Mouse (Mus musculus): Measurements from ENCODE around the gene Ndufaf8. TPM values are rescaled to one million over a fixed set of nuclear protein-coding genes. Genes with fewer than 3 reads are reported as not detected.

Ndufaf8 gene
- 57.5 and 61.4 TPM in 2 replicates for polyA plus RNA-seq (2014; fragmentation: Nextera tagmentation; extraction: Ambion mirVana)

DNA sequence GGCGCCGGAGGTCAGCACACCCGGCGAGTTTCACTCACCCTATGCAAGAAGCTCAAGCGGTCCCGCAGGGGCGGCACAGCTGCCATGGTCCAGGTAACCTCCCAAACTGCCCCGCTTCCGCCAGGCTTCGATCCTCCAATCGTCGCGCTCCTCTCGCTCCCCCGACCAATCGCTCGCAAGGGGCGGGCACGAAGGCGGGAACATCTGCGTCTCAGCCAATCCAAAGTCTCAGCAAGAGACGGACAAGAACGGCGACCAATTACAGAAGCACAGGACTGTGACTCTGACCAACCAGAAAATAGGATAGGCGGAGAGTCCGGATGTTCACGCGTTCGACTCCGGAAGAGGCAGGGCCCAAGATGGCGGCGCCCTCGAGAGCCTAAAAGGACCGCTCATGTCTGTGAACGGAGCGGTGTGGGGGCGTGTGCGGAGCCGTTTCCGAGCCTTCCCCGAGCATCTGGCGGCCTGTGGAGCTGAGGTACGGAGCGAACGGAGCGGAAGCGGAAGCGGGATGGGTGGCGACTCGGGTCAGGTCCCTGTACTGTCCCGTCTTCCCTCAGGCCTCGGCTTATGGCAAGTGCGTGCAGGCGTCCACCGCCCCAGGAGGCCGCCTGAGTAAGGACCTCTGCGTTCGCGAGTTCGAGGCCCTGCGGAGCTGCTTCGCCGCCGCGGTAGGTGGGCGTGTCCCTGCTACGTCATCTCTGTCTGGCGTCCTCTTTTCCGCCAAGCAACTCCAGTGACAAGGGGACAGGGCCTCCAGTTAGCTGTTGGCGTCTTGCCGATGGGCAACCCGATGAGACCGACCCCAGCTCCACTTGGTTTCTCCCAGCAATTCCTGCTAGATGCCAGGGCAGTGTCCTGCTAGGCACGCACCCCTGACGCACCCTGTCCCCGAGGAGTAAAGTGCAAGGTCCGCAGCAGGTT is at the start of gene Ndufaf8, which contains the start of gene Tepsin:
Ndufaf8 (plus strand) TSS at position 341 of the 924 bp plus-strand sequence.
Tepsin (minus strand) TSS at position 144 of the 924 bp plus-strand sequence.
- under 1% methylated on average over 77 of the region's 77 CpGs for WGBS
- H3K36me3 ChIP-seq (replicated peaks; ENCODE audit: control insufficient read depth, insufficient read depth, low read depth, low read length) = peaks cover 2% of the 10 kb centered on the region; the same call in 1 of the 2 replicates
- peak within 1 kb of the TSS; percentile 85 for H3K27ac ChIP-seq (replicated peaks; ENCODE audit: low read depth, low read length)
- H3K4me3 ChIP-seq (ENCODE audit: low read depth, low read length) = peak within 1 kb of the TSS; percentile 63
- H3K4me1 ChIP-seq (ENCODE audit: control insufficient read depth, insufficient read depth, low read length) = peaks cover 7% of the 10 kb centered on the region
- ATAC-seq (replicated peaks; ENCODE audit: insufficient number of reproducible peaks, low FRiP score, low TSS enrichment, low read depth) (peak; percentile 95), DNase-seq (ENCODE audit: low spot score) (peak; percentile 97)
- H3K9me3 ChIP-seq (replicated peaks; ENCODE audit: control insufficient read depth, low read length) = no peaks in the 10 kb centered on the region
- H3K9ac ChIP-seq (replicated peaks; ENCODE audit: low read length) = peak within 1 kb of the TSS; percentile 82
- peak within 1 kb of the TSS; percentile 82 for H3K4me2 ChIP-seq (ENCODE audit: low read depth, low read length)
- no peaks in the 10 kb centered on the region for H3K27me3 ChIP-seq (ENCODE audit: control insufficient read depth, insufficient read depth, low read length)

DNA sequence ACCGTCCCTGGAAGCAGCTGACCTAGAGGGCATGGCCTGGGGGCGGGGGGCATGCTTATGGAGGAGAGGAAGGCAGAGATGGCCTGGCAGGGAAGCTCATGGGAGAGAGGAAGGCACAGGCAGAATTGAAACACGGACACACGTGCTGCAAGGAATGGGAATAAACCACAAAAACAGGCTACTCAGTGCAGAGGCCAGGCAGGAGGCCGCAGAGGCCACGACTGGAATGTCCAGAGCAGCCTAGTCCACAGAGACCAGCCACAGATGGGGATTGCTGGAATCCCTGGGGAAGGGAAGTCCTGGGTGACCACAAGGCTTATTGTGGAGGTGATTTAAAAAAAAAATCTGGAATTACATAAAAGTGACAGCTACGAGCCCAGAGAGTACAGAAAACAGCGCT is 49.7 kb upstream of the Ndufaf8 start:
- H3K36me3 ChIP-seq (replicated peaks; ENCODE audit: control insufficient read depth, insufficient read depth, low read depth, low read length) = no peaks in the 10 kb centered on the region
- no peak for ATAC-seq (replicated peaks; ENCODE audit: insufficient number of reproducible peaks, low FRiP score, low TSS enrichment, low read depth)

DNA sequence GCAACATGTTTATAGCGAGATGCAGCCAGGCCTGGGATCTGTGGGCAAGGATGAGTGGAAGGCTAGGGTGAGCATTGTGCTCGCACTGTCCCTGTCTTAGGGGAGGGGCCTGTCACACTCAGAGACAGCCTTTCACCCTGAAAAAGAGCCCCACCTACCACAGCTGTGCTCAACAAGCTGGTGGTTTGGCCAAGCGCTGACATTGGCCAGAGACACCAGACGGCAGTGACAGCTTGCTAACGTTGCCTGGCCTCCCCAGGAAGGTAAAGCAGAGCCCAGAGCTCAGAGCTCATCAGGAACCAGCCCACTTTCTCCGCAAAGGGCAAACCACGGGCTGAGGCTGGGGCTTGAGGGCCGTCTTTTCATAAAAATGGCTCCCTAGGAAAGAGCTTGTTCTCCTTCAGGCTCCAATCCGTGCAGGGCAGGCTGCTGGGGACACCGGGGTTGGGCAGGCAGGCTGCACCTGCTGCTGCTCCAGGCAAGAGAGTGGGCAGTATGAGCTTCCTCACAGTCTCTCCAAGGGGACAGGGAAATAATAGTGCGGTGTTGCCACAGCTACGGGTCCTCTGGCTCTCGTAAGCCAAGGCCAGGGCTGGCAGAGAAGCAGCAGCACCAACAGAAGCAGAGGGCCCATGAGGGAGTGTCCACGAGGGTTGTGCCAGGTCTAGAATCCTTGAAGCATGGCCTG is 47.5 kb upstream of the Ndufaf8 start:
- H3K4me3 ChIP-seq (ENCODE audit: low read depth, low read length) = no peak overlapping the region
- H3K4me1 ChIP-seq (ENCODE audit: control insufficient read depth, insufficient read depth, low read length) = peaks cover 5% of the 10 kb centered on the region; the same call in 1 of the 2 replicates
- H3K4me2 ChIP-seq (ENCODE audit: low read depth, low read length) = no peak overlapping the region
- no peak overlapping the region for H3K27ac ChIP-seq (replicated peaks; ENCODE audit: low read depth, low read length)
- H3K9me3 ChIP-seq (replicated peaks; ENCODE audit: control insufficient read depth, low read length) = no peaks in the 10 kb centered on the region
- no peaks in the 10 kb centered on the region for H3K36me3 ChIP-seq (replicated peaks; ENCODE audit: control insufficient read depth, insufficient read depth, low read depth, low read length)
- H3K9ac ChIP-seq (replicated peaks; ENCODE audit: low read length) = no peak overlapping the region
- H3K27me3 ChIP-seq (ENCODE audit: control insufficient read depth, insufficient read depth, low read length) = peaks cover 16% of the 10 kb centered on the region
- ATAC-seq (replicated peaks; ENCODE audit: insufficient number of reproducible peaks, low FRiP score, low TSS enrichment, low read depth) = no peak
- no peak for DNase-seq (ENCODE audit: low spot score)
- 49% methylated on average over 14 of the region's 14 CpGs for WGBS

More for the DNA sequence above, 49.7 kb upstream of the Ndufaf8 start:
- Histone ChIP-seq H3K4me1 (ENCODE audit: control insufficient read depth, insufficient read depth, low read length) (peaks cover 10% of the 10 kb centered on the region; the same call in 1 of the 2 replicates), H3K4me3 (ENCODE audit: low read depth, low read length) (no peak overlapping the region), H3K9ac (replicated peaks; ENCODE audit: low read length) (no peak overlapping the region), H3K9me3 (replicated peaks; ENCODE audit: control insufficient read depth, low read length) (no peaks in the 10 kb centered on the region), H3K27me3 (ENCODE audit: control insufficient read depth, insufficient read depth, low read length) (peaks cover 19% of the 10 kb centered on the region), H3K27ac (replicated peaks; ENCODE audit: low read depth, low read length) (no peak overlapping the region), H3K4me2 (ENCODE audit: low read depth, low read length) (no peak overlapping the region)
- no peak for DNase-seq (ENCODE audit: low spot score)
- WGBS = 71% methylated on average over 8 of the region's 8 CpGs

DNA sequence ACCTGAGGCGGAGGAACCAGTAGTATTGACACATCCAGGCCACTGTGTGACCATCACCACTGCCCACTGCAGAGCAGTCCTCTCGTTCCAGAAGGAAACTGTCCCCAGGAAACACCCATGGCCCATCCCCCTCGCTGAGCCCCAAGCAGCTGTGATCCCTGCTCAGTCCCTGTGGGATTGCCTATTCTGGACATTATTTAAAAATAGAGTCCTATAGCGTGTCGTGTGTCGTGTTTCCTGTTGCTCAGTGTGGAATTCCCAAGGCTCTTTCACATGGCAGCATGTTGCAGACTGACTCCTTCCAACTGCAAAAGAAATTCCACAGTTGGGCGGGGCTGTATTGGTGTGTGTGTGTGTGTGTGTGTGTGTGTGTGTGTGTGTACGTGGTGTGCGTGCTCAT is 46.5 kb upstream of the Ndufaf8 start:
- DNase-seq (ENCODE audit: low spot score) (no peak), ATAC-seq (replicated peaks; ENCODE audit: insufficient number of reproducible peaks, low FRiP score, low TSS enrichment, low read depth) (no peak)
- no peak overlapping the region for H3K4me3 ChIP-seq (ENCODE audit: low read depth, low read length)
- 0 out of 2 replicates have a peak, but pooled peaks cover 2% of the 10 kb centered on the region for H3K4me1 ChIP-seq (ENCODE audit: control insufficient read depth, insufficient read depth, low read length)
- H3K9ac ChIP-seq (replicated peaks; ENCODE audit: low read length) = no peak overlapping the region
- H3K27me3 ChIP-seq (ENCODE audit: control insufficient read depth, insufficient read depth, low read length) = peaks cover 12% of the 10 kb centered on the region
- no peaks in the 10 kb centered on the region for H3K9me3 ChIP-seq (replicated peaks; ENCODE audit: control insufficient read depth, low read length)
- H3K36me3 ChIP-seq (replicated peaks; ENCODE audit: control insufficient read depth, insufficient read depth, low read depth, low read length) = no peaks in the 10 kb centered on the region
- H3K27ac ChIP-seq (replicated peaks; ENCODE audit: low read depth, low read length) = no peak overlapping the region
- WGBS = 72% methylated on average over 9 of the region's 9 CpGs
- no peak overlapping the region for H3K4me2 ChIP-seq (ENCODE audit: low read depth, low read length)

DNA sequence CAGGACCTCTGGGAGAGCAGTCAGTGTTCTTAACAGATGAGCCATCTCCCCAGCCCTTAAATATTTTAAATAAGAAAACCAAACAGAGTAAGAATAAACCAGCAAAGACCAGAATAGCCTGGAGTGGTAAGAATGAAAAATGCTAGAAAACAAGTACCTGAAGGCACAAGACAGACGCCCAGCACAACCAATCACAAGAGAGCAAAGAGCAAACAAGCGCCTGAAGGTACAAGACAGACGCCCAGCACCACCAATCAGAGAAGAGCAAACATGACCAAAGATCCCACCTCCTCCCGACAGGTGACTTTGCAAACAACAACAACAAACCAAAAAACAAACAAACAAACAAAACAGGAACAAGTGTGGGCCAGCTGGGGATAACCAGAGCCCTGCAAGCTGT is 44.9 kb upstream of the Ndufaf8 start:
- H3K4me3 ChIP-seq (ENCODE audit: low read depth, low read length) = no peak overlapping the region
- no peaks in the 10 kb centered on the region for H3K36me3 ChIP-seq (replicated peaks; ENCODE audit: control insufficient read depth, insufficient read depth, low read depth, low read length)
- H3K27me3 ChIP-seq (ENCODE audit: control insufficient read depth, insufficient read depth, low read length) = no peaks in the 10 kb centered on the region
- ATAC-seq (replicated peaks; ENCODE audit: insufficient number of reproducible peaks, low FRiP score, low TSS enrichment, low read depth) (no peak), DNase-seq (ENCODE audit: low spot score) (no peak)
- H3K4me2 ChIP-seq (ENCODE audit: low read depth, low read length) = no peak overlapping the region
- no peak overlapping the region for H3K9ac ChIP-seq (replicated peaks; ENCODE audit: low read length)
- WGBS = 78% methylated on average over 4 of the region's 4 CpGs
- no peak overlapping the region for H3K27ac ChIP-seq (replicated peaks; ENCODE audit: low read depth, low read length)
- 0 out of 2 replicates have a peak, but pooled peaks cover 2% of the 10 kb centered on the region for H3K4me1 ChIP-seq (ENCODE audit: control insufficient read depth, insufficient read depth, low read length)
- no peaks in the 10 kb centered on the region for H3K9me3 ChIP-seq (replicated peaks; ENCODE audit: control insufficient read depth, low read length)

DNA sequence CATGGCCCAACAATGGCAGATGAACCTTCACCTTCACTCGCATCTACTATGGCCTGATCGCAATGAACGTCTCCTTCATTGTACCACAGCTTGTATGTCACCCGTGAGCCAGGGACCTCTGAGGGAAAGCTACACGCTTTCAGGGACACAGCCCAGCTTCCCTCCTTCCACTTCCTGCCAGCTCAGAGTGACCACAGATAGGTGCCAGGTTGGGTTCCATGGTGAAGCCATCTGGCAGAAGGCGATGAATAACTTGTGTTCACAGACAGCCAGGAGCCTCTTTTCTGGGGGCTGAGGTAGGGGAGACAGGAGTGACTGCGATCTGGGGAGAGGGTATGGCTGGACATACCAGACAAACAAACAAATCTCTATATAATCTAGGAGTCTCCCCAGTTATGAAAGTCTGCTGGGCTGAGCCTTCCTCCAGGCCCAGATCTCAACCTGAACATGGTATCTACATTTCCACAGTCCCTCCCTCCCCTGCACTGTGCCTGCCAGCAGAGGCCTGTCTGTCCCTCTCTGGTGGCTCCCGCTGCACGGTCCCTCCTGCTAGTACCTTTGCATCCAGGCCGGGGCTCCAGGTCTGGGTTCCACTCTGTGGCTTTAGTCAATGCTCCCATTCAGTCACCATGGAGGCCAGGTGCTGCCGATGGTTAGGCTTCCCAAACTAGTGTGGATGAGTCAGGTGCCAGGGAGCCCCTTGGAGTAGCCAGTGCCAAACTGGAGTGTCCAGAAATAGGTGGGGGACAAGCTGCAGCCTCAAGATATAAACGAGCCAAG is 42.6 kb upstream of the Ndufaf8 start:
- Histone ChIP-seq H3K36me3 (replicated peaks; ENCODE audit: control insufficient read depth, insufficient read depth, low read depth, low read length) (no peaks in the 10 kb centered on the region), H3K9me3 (replicated peaks; ENCODE audit: control insufficient read depth, low read length) (no peaks in the 10 kb centered on the region), H3K27me3 (ENCODE audit: control insufficient read depth, insufficient read depth, low read length) (no peaks in the 10 kb centered on the region), H3K27ac (replicated peaks; ENCODE audit: low read depth, low read length) (no peak overlapping the region), H3K4me3 (ENCODE audit: low read depth, low read length) (no peak overlapping the region), H3K4me2 (ENCODE audit: low read depth, low read length) (no peak overlapping the region), H3K9ac (replicated peaks; ENCODE audit: low read length) (no peak overlapping the region), H3K4me1 (ENCODE audit: control insufficient read depth, insufficient read depth, low read length) (0 out of 2 replicates have a peak, but pooled peaks cover under 1% of the 10 kb centered on the region)
- 83% methylated on average over 12 of the region's 12 CpGs for WGBS
- ATAC-seq (replicated peaks; ENCODE audit: insufficient number of reproducible peaks, low FRiP score, low TSS enrichment, low read depth) = no peak
- no peak for DNase-seq (ENCODE audit: low spot score)

DNA sequence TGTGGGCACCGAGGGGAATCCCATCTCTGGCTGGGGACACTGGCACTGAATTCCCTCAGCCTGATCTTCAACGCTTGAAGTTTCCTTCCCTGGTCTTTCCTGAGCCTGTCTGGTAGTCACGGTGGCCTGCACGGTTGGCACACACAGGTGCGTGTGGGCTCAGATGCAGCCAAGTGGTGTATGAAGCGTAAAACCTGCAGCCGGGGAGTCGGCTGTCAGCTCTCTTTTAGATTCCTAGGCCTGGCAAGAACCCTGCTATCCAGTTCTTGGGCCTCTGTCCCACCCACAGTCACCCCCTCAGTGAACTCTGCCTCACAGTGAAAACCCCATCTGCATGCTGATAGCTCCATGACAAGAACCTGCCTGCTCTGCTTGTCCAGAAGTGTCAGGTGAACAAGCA is 38.1 kb upstream of the Ndufaf8 start:
- Histone ChIP-seq H3K4me1 (ENCODE audit: control insufficient read depth, insufficient read depth, low read length) (no peaks in the 10 kb centered on the region), H3K27ac (replicated peaks; ENCODE audit: low read depth, low read length) (no peak overlapping the region), H3K9ac (replicated peaks; ENCODE audit: low read length) (no peak overlapping the region), H3K27me3 (ENCODE audit: control insufficient read depth, insufficient read depth, low read length) (no peaks in the 10 kb centered on the region), H3K4me3 (ENCODE audit: low read depth, low read length) (no peak overlapping the region), H3K36me3 (replicated peaks; ENCODE audit: control insufficient read depth, insufficient read depth, low read depth, low read length) (peaks cover 3% of the 10 kb centered on the region), H3K9me3 (replicated peaks; ENCODE audit: control insufficient read depth, low read length) (no peaks in the 10 kb centered on the region), H3K4me2 (ENCODE audit: low read depth, low read length) (no peak overlapping the region)
- ATAC-seq (replicated peaks; ENCODE audit: insufficient number of reproducible peaks, low FRiP score, low TSS enrichment, low read depth) = no peak
- DNase-seq (ENCODE audit: low spot score) = no peak
- 86% methylated on average over 8 of the region's 8 CpGs for WGBS
